Mouse (Mus musculus) regulatory T cell (primary cell): ENCODE measurements at regions not wholly inside any gene's neighbourhood (a gene's known extent, or its start where the extent isn't known, plus 50 kb on each side); places are given as distances from the start of the nearest gene placed in this dataset.

ENCODE experiments used
- in situ Hi-C: fragments of 300-600 bp; cut with MboI, MseI; formaldehyde crosslinking; loops from one replicate; pipeline ENCODE4 v1.15.1; 2025; ENCODE audit warnings: high pct_unique_total_duplicates

GRCm38 (mm10) chr9:115545792-115546191, 235.6 kb upstream of the Stt3b start:
- in situ Hi-C loops: no loop called here

DNA sequence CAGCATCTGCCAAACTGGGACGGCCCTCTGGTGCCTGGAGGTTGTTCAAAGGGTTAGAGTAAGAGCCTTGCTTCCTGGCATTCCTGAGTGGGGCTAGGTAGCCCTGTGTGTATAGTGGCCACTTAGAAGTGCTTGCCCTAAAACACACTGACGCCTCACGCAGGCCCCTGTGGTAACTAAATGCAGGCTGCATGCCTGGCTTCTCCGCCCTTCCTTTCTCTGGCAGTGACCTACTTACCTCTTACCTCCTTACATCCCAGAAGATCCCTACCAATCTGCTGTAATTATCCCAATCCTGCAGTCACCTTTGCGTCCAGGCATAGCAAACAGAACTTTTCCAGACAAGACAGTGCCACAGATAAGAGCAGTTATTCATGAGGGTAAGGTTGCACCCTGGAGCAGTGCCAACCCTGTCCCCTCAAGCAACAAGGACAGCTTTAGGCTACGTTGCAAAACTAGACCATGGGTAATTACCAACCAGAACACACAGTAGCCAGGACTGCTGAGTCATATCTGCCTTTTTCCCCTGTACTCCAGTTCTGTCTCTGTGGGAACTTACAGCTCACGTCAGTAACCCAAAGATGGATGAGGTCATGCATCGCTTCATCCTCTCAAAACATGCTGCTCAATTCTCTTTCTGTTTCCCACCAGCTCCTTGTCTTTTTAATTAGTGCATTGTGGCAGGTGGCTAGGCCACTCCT, 237.6 kb upstream of the Stt3b start:
- in situ Hi-C loops: no loop called here

GRCm38 (mm10) chr9:115548722-115549349, 238.6 kb upstream of the Stt3b start:
- in situ Hi-C loops: no loop called here

DNA sequence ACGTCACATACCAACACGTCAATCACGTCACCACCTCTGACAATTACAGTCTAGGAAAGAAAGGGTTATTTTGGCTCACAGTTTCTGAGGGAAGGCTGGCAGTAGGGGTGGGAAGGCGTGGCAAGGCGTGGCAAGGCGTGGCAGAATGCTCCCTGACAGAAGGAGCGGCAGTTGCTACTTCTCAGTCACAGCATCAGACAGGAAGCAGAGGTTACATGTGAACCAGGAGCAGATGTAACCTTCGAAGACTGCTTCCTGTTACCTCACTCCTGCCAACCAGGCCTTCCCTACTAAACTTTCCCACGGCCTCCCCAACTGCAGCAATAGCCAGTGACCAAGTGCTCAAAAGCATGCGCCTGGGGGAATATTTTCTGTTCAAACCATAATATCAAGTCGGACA, 240.9 kb upstream of the Stt3b start:
- in situ Hi-C loops: no loop called here

GRCm38 (mm10) chr9:115551501-115551900, 241.3 kb upstream of the Stt3b start:
- in situ Hi-C loops: no loop called here

DNA sequence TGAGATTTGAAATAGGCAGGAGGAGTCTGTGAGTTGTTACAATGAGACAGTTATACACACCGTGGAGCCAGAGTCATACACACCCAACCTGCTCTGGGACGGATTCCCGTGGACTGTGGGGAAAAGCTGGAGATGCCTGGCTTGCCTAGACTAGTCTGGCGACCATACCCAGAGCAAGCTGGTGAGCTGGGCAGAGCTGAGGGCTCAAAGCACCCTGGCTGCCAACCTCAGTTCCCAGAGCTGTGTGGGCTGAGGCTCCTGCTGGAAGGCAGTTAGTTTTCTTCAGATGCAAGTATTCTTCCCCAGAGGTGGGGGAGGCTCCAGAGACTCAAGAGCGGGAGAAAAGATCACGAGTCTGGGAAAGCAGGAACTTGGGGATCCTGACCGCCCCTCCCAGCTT, 247.9 kb upstream of the Stt3b start:
- in situ Hi-C loops: no loop called here

GRCm38 (mm10) chr9:115559521-115559920, 249.3 kb upstream of the Stt3b start:
- in situ Hi-C loops: no loop called here

DNA sequence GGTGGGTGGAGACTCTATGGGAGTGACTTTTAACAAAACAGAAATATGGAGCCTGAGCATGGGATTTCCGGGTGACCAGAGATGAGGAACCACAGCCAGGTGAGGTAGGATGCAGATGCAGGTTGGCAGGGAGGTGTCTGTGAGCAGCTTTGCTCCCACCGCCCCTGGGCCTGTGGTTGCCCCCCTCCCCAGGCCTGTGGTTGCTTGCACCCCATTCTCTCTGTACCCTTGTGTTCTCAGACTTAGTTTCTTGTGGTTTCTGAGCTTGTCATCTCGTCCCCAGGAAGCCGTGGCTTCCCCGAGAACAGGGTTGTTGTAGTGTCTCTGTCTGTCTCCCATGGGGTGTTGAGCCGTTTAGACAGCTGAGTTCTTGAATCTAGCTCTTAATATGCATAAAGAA, 251.0 kb upstream of the Stt3b start:
- in situ Hi-C loops: loop anchor here (5.0 to 10.0 kb wide), 2 partner anchors 86 to 496 kb away; no protein-coding TSS in a partner anchor

- in situ Hi-C loops: loop anchor here (5.0 to 10.0 kb wide), 2 partner anchors 85 to 498 kb away; no protein-coding TSS in a partner anchor
Measured at GRCm38 (mm10) chr9:115562783-115563182, 252.6 kb upstream of the Stt3b start.

GRCm38 (mm10) chr9:115564366-115564765, 254.1 kb upstream of the Stt3b start:
- in situ Hi-C loops: loop anchor here (5.0 to 10.0 kb wide), 2 partner anchors 83 to 500 kb away; no protein-coding TSS in a partner anchor

DNA sequence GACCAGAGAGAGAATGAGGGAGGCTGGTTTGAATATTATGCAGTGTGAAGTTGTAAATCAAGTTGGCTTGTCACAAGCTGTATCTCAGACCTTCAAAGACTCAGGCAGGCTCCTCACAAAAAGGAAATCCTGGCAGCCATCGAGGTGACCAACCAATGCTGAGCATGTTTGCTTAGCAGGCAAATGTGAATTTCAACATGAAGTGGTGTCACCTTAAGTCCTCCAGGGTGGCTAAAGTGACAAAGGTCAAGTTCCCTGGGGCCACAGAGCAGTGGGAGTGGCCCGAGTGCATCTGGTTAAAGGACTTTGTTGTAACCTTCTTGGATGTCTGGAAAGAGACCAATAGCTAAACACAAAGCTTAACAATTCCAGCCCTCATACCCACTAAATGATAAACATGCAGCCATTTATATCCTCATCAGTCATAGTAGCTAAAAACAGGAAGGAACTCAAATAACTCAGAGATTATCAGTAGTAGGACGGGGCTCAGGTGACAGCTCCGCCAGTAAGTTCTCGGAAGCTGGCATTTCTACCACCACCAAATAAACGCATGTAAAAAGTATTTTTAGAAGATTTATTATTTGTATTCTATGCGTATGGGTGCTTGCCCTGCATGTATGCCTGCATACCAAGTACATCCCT, 258.6 kb upstream of the Stt3b start:
- in situ Hi-C loops: loop anchor here (10.0 kb wide), 1 partner anchor 504 kb away; no protein-coding TSS in a partner anchor

DNA sequence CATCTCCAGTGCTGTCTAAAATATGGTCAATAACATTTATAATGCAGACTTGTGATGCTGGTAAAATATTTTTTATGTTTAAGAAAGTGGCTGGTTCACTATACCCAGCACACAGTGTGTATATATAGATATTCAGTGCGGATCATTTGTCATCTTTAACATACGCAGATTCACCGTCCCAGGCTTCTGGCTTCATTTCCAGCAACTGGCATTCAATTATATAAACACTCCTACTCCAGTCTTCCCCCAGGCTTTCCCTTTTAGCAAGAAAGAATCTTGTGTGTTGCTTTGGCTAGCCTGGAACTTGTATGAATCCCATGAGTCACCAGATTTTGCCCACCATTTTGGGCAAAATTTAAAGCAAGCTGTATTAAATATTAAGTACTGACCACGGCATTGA, 260.8 kb upstream of the Stt3b start:
- in situ Hi-C loops: no loop called here

DNA sequence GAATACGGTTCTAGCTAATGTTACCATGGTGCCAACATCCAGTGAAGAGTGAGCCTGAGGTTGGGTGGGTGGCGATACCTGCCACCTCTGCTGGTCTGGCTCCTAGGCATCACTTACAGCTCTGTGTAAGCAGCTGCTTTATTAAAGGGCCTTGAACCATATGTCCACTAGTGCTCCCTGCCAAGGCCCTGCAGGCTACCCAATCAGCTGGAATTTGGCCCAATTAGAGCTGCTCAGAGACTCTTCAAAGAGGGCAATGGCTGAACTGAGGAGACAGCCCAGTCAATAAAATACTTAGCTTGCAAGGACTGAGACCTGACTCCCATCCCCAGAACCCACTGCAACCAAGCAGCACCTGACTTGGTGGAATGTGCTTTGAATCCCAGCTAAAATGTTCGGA, 270.9 kb upstream of the Stt3b start:
- in situ Hi-C loops: no loop called here

GRCm38 (mm10) chr9:115583548-115583947, 273.3 kb upstream of the Stt3b start:
- in situ Hi-C loops: no loop called here

- in situ Hi-C loops: no loop called here
Measured at GRCm38 (mm10) chr9:115584874-115585273, 274.7 kb upstream of the Stt3b start.

DNA sequence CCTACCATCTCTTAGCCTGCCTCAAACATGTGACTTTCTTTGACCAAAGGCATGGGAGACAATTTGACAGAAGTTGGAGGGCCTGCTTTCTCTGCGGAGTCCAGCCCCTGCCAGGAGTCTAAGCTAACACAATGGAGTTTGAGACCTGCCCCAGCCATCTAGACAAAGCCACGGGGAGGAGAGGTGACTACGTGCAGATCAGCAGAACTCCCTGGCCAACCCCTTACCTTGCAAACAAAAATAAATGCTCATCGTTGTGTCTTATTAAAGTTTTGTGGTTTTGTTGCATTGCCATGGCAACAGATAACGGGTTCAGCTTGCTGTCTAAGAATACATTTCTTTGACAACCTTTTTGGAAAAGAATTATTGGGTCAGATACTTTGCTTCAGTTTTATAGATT, 282.2 kb upstream of the Stt3b start:
- in situ Hi-C loops: no loop called here

DNA sequence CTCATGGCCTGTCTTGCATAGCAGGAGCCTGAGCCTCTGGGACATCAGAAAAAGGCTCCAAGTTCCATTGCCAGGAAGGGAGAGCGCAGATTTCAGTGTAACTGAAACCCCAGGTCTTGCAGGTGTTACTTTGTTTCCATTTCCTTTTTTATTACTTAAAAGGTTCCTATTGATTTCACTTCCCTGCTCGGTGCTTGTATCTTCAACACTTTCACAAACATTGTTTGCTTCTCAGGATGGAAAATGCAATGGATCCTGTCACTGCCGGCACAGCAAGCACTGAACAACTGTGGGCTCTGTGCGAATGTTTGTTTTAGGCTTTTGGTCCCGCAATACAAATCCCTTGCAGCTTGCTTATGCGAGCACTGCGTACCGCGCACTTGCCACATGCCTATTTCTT, 290.0 kb upstream of the Stt3b start:
- in situ Hi-C loops: loop anchor here (10.0 to 25.0 kb wide), 4 partner anchors 295 to 1135 kb away; no protein-coding TSS in a partner anchor

- in situ Hi-C loops: loop anchor here (10.0 to 25.0 kb wide), 4 partner anchors 296 to 1136 kb away; no protein-coding TSS in a partner anchor
Measured at GRCm38 (mm10) chr9:115600826-115601225, 290.6 kb upstream of the Stt3b start.

DNA sequence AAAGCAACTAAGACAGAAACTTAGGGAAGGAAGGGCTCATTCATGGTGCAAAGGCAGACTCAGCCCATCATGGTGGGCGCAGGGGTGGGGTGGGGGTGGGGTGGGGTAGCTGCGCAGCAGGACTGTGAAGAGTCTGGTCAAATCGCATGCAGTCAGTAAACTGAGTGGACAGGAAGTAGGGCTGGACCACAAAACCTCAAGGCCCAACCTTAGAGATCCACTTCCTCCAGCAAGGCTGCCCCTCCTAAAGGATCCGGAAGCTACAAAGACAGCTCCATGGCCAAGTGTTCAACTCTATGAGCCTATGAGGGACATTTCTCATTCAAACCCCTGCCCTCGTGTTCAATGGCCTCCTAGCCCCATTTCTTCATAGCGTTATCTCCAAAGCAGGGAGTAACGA, 292.6 kb upstream of the Stt3b start:
- in situ Hi-C loops: loop anchor here (10.0 to 25.0 kb wide), 4 partner anchors 298 to 1138 kb away; no protein-coding TSS in a partner anchor

- in situ Hi-C loops: loop anchor here (10.0 to 25.0 kb wide), 4 partner anchors 300 to 1140 kb away; no protein-coding TSS in a partner anchor
Measured at GRCm38 (mm10) chr9:115604450-115604849, 294.2 kb upstream of the Stt3b start.

GRCm38 (mm10) chr9:115604968-115605682, 294.9 kb upstream of the Stt3b start:
- in situ Hi-C loops: loop anchor here (10.0 to 25.0 kb wide), 4 partner anchors 300 to 1140 kb away; no protein-coding TSS in a partner anchor
